Mouse (Mus musculus): ENCODE results near the gene 4931440F15Rik.
"Not testable (repeated sequence)": the region's sequence is repeated elsewhere in the genome, so short reads cannot be mapped to it uniquely, and the experiment has no call there.

The 4931440F15Rik gene

GRCm38 (mm10) chr11:29825271-29825718, at the start of gene 4931440F15Rik:
4931440F15Rik (minus strand) TSS chr11:29825668.
- DNase-seq (ENCODE audit: low spot score in 2 of 2) = not testable (repeated sequence)

GRCm38 (mm10) chr11:29874781-29875180, 49.3 kb upstream of the 4931440F15Rik start:
- DNase-seq (ENCODE audit: low spot score in 2 of 2) = not testable (repeated sequence)

- no peak for DNase-seq (ENCODE audit: low spot score in 2 of 2)
These were observed 44.7 kb upstream of the 4931440F15Rik start for GRCm38 (mm10) chr11:29870174-29870573.

GRCm38 (mm10) chr11:29864269-29864668, 38.8 kb upstream of the 4931440F15Rik start:
- DNase-seq (ENCODE audit: low spot score in 2 of 2) = no peak

- peak in 1 of 2 experiments; percentile 49 for DNase-seq (ENCODE audit: low spot score in 2 of 2)
These were observed 36.4 kb upstream of the 4931440F15Rik start for GRCm38 (mm10) chr11:29861750-29862397.

- DNase-seq (ENCODE audit: low spot score in 2 of 2) = no peak
These were observed 35.6 kb upstream of the 4931440F15Rik start for GRCm38 (mm10) chr11:29861040-29861439.

GRCm38 (mm10) chr11:29840606-29841227, 15.2 kb upstream of the 4931440F15Rik start:
- DNase-seq (ENCODE audit: low spot score in 2 of 2) = no peak

GRCm38 (mm10) chr11:29839781-29840180, 14.3 kb upstream of the 4931440F15Rik start:
- no peak for DNase-seq (ENCODE audit: low spot score in 2 of 2)

GRCm38 (mm10) chr11:29837066-29837465, 11.6 kb upstream of the 4931440F15Rik start:
- DNase-seq (ENCODE audit: low spot score in 2 of 2) = no peak

GRCm38 (mm10) chr11:29827729-29828128, 2.3 kb upstream of the 4931440F15Rik start:
- DNase-seq (ENCODE audit: low spot score in 2 of 2) = no peak

- DNase-seq (ENCODE audit: low spot score in 2 of 2) = no peak
These were observed 533 bp upstream of the 4931440F15Rik start for GRCm38 (mm10) chr11:29826001-29826400.

GRCm38 (mm10) chr11:29824474-29825270, 796 bp downstream of the 4931440F15Rik start:
- DNase-seq (ENCODE audit: low spot score in 2 of 2) = not testable (repeated sequence)

GRCm38 (mm10) chr11:29823141-29823540, 2.3 kb downstream of the 4931440F15Rik start:
- DNase-seq (ENCODE audit: low spot score in 2 of 2) = no peak

GRCm38 (mm10) chr11:29815670-29816069, 9.8 kb downstream of the 4931440F15Rik start:
- DNase-seq (ENCODE audit: low spot score in 2 of 2) = no peak

- DNase-seq (ENCODE audit: low spot score in 2 of 2) = no peak
These were observed 10.2 kb downstream of the 4931440F15Rik start for GRCm38 (mm10) chr11:29815261-29815660.

GRCm38 (mm10) chr11:29813267-29813666, 12.2 kb downstream of the 4931440F15Rik start:
- DNase-seq (ENCODE audit: low spot score in 2 of 2) = no peak

GRCm38 (mm10) chr11:29812475-29812874, 13.0 kb downstream of the 4931440F15Rik start:
- no peak for DNase-seq (ENCODE audit: low spot score in 2 of 2)

GRCm38 (mm10) chr11:29810324-29810723, 15.1 kb downstream of the 4931440F15Rik start:
- no peak for DNase-seq (ENCODE audit: low spot score in 2 of 2)

- no peak for DNase-seq (ENCODE audit: low spot score in 2 of 2)
These were observed 16.4 kb downstream of the 4931440F15Rik start for GRCm38 (mm10) chr11:29808981-29809589.

- DNase-seq (ENCODE audit: low spot score in 2 of 2) = peak in 1 of 2 experiments; percentile 56
These were observed 17.1 kb downstream of the 4931440F15Rik start for GRCm38 (mm10) chr11:29808173-29808980.

GRCm38 (mm10) chr11:29807325-29807724, 18.1 kb downstream of the 4931440F15Rik start:
- no peak for DNase-seq (ENCODE audit: low spot score in 2 of 2)
